Mouse (Mus musculus): ENCODE data around the gene Tmem170.

DNA sequence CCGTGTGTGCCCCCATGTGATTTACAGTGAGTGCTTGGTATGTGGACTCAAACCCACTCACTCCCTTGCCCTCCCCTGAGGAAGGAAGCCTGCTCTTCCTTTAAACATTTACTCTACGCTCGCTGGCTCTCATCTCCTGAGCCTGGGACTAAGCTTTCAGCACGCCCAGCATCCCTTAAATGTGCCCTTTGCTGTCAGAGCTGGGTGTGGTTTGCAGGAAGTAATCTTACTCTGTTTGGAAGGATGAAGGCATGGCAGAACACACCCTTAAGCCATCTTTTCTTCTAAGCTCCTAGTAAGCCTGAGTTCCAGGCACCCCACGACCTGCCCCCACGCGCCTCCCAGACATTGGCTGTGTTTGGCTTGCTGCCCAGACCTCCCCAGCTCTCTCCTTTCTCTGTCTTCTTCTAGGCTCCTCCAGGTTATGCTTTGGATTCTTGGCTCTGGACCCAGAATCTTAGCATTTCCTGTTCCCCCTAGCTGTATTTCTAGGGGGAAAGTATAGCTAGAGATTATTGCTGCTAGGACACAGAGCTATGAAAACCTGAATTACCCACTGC lies 11.6 kb upstream of the Tmem170 start:
- TF ChIP-seq CTCF (IDR thresholded peaks at IDR 0.05; ENCODE audit: low read depth, low read length) (no peak), POLR2A (IDR thresholded peaks at IDR 0.05; ENCODE audit: borderline replicate concordance, low read depth, low read length) (no peak)
